Mouse (Mus musculus) heart, postnatal 0 days (tissue): Measurements from ENCODE around the gene Iars2. TPM values are rescaled to one million over a fixed set of nuclear protein-coding genes. Genes with fewer than 3 reads are reported as not detected.

Experiments
- ATAC-seq: fragments of 200-750 bp; cut with Nextera tagmentation; 2 replicates; pipeline ENCODE4 v1.8.0; 2017; ENCODE audit warnings: low read depth, moderate number of reproducible peaks, moderate library complexity; ENCODE audit not compliant: insufficient read depth
- DNase-seq: peaks from one replicate; pipeline ENCODE4 v3.0.0-alpha.2; 2016; ENCODE audit warnings: low spot score
- H3K27ac ChIP-seq: fragments of 300-500 bp; sonication (generic); 2 replicates; pipeline ENCODE4 v1.5.1; 2014; ENCODE audit warnings: low read depth, mild to moderate bottlenecking
- H3K27me3 ChIP-seq: fragments of 300-500 bp; sonication (generic); 2 replicates; pipeline ENCODE4 v1.6.1; 2014; ENCODE audit warnings: low read length, mixed read lengths; ENCODE audit not compliant: control insufficient read depth, insufficient read depth
- H3K36me3 ChIP-seq: fragments of 300-500 bp; sonication (generic); replicated peaks from 2 replicates; pipeline ENCODE4 v1.6.1; 2014; ENCODE audit warnings: low read length, mixed read lengths; ENCODE audit not compliant: control insufficient read depth, insufficient read depth
- H3K4me1 ChIP-seq: fragments of 300-500 bp; sonication (generic); 2 replicates; pipeline ENCODE4 v1.6.1; 2014; ENCODE audit warnings: antibody characterized with exemption; ENCODE audit not compliant: control insufficient read depth, insufficient read depth
- H3K4me2 ChIP-seq: fragments of 300-500 bp; sonication (generic); 2 replicates; pipeline ENCODE4 v1.6.1; 2014; ENCODE audit warnings: low read depth, mild to moderate bottlenecking, low read length, moderate library complexity
- H3K4me3 ChIP-seq: fragments of 300-500 bp; sonication (generic); 2 replicates; pipeline ENCODE4 v1.5.1; 2014; ENCODE audit warnings: low read depth, low read length
- H3K9ac ChIP-seq: fragments of 300-500 bp; sonication (generic); replicated peaks from 2 replicates; pipeline ENCODE4 v1.6.1; 2014; ENCODE audit warnings: low read depth, low read length, mixed read lengths
- H3K9me3 ChIP-seq: fragments of 300-500 bp; sonication (generic); replicated peaks from 2 replicates; pipeline ENCODE4 v1.6.1; 2016; ENCODE audit warnings: low read length; ENCODE audit not compliant: control insufficient read depth
- CTCF ChIP-seq: IDR thresholded peaks from 2 replicates; pipeline ENCODE4 v1.5.1; 2016; ENCODE audit warnings: antibody characterized with exemption, control low read depth, low read depth
- EP300 ChIP-seq: IDR thresholded peaks from 2 replicates; pipeline ENCODE4 v1.6.1; 2016; ENCODE audit warnings: antibody characterized with exemption, low read depth
- WGBS: fragments of 180-500 bp; shearing (Covaris S2); extraction: QIAGEN DNeasy Blood & Tissue Kit; methylation state at CpG from one replicate; pipeline ENCODE4 v1.1.7; 2014; 5-methylcytosine and 5-hydroxymethylcytosine counted together
- polyA plus RNA-seq: library from polyadenylated mRNA; unstranded; fragments of >200 nt; fragmentation: Nextera tagmentation; extraction: Ambion mirVana; gene quantifications from 2 replicates; pipeline ENCODE4 v1.2.1, GENCODE M21; 2015
- total RNA-seq: library from RNA; depleted of rRNA; stranded (reverse); fragments of >200 nt; gene quantifications from 2 replicates; pipeline ENCODE4 v1.2.3, GENCODE M21; 2014; ENCODE audit warnings: low replicate concordance

Gene Iars2
- total and polyA plus RNA-seq, 2 experiments from 2014 or later = 38.9 to 102 TPM

DNA sequence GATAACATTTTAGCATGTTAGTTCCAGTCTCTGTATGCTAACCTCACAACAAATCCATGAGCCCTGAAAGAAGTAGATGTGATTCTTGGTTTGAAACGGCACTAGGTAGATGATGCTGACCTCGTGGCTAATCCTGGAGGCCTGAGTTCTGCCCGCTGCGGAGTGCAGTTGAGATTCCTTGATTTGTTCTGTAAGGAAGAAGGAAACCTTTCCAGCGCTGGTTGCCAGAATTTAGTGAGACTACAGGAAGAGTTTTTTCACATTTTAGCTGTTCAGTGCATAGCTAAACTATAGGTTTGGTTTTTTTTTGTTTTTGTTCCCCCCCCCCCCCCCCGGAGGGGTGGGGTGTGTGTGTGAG lies 35.0 kb upstream of the Iars2 start:
- no peak for DNase-seq
- no peak for ATAC-seq
- Histone ChIP-seq H3K4me1 (peaks cover 19% of the 10 kb centered on the region; the same call in 1 of the 2 replicates), H3K9me3 (no peaks in the 10 kb centered on the region), H3K36me3 (peaks cover 15% of the 10 kb centered on the region), H3K4me2 (peak overlapping the region; percentile 91), H3K9ac (peak overlapping the region; percentile 97), H3K27ac (peak overlapping the region; percentile 98), H3K4me3 (peak overlapping the region; percentile 99), H3K27me3 (no peaks in the 10 kb centered on the region)
- TF ChIP-seq CTCF (no peak), EP300 (no peak)
- 13% methylated on average over 6 of the region's 6 CpGs for WGBS

DNA sequence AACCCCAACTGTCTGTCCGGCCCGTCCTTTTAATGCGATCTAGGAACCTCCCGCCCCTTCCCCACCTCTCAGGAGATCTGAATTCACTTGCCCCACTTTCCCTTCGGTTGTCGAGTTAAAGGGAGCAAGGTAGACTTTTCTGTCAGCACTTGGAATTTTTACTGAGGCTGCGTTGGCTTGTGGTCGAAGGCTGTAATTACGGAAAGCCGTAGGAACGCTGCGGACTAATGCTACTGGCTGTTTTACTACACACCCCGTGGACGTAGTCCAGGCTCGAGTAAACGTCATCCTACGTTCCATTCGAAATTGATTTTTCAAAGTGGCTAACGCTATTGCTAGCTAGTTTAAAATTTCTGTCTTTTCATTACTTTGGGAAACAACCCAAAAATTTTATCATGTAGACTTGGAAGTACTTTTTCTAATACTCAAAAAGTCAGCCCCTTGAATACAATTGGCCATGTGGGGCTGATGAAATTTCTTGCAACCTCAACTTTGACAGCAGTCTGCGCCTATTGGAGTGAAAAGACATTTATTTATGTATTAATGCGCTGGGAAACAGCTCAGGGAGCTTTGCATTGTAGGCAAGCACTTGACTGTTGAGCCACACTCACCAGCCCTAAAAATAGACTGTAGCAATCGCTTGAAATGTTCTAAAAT lies 34.5 kb upstream of the Iars2 start:
- Histone ChIP-seq H3K27ac (peak overlapping the region; percentile 98), H3K36me3 (peaks cover 10% of the 10 kb centered on the region), H3K4me1 (peaks cover 19% of the 10 kb centered on the region; the same call in 1 of the 2 replicates), H3K27me3 (no peaks in the 10 kb centered on the region), H3K9ac (peak overlapping the region; percentile 97), H3K4me3 (peak overlapping the region; percentile 99), H3K9me3 (no peaks in the 10 kb centered on the region), H3K4me2 (peak overlapping the region; percentile 91)
- under 1% methylated on average over 22 of the region's 22 CpGs for WGBS
- no peak; the same call in 1 of the 2 replicates for TF ChIP-seq EP300
- TF ChIP-seq CTCF = no peak
- DNase-seq = peak; percentile 82
- peak; percentile 66 for ATAC-seq

DNA sequence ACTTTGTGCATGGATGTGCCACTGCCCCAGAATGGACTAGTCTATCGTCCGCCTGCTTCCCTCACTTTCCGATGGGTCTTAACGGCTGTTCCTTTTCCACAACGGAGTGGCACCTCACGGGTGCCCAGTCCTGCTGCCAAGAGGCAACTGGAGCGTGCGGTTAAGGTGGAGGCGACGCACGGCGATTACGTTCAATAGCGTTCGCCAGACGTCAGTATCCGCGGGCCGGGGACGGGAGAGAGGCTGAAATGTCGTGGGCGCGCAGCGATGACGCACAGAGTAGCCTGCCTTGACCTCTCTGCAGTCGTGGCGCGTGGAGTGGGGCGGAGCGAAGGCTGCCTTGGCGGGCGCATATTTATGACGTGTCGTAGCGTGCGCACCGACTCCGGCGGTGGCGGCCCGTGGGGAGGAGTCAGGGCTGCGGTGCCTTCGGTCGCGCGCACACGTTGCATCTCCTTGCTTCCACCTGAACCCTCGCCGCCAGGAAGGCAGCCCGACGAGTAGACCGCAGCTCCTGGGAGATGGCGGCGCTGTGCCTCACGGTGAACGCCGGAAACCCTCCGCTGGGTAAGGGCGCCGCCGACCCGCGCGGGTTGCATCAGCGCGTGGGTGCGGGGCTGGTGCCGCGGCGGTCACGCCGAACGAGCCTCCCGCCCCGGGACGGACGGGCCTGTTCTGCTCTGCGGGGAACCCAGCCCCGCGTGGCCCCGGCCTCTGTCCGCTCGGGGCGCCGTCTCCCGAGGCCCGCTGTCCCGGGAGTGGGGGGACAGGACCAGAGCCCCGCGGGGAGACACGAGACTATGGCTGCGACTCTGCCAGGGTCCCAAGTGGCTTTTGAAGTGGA lies 33.7 kb upstream of the Iars2 start, which contains the start of gene Eprs:
TSS of gene Eprs (plus strand) at position 368 of the 844 bp plus-strand sequence.
- Histone ChIP-seq H3K9ac (peak within 1 kb of the TSS; percentile 97), H3K27me3 (no peaks in the 10 kb centered on the region), H3K9me3 (no peaks in the 10 kb centered on the region), H3K36me3 (peaks cover 10% of the 10 kb centered on the region), H3K4me1 (peaks cover 19% of the 10 kb centered on the region; the same call in 1 of the 2 replicates), H3K27ac (peak within 1 kb of the TSS; percentile 98), H3K4me2 (peak within 1 kb of the TSS; percentile 91), H3K4me3 (peak within 1 kb of the TSS; percentile 99)
- ATAC-seq (peak; percentile 97), DNase-seq (peak; percentile 98)
- WGBS = under 1% methylated on average over 92 of the region's 92 CpGs
- TF ChIP-seq CTCF = no peak
- no peak for TF ChIP-seq EP300

DNA sequence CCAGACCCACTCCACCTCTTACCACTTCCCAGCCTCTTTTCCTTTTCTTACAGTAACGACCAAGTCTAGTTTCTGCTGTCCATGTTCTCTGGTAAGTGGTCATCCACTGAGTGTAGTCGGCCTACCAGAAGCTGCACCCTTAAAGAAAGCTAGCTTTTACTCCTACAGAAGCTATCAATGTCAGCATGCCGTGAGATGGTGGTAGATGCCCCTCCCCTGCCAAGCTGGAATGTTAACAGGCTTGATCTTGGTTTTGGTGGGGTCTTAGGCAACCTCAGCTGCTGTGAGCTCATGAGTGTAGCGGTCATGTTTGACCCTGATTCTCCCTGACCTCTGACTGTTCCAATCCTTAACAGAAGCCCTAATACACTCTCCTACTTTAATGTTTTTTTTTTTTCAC lies 29.0 kb upstream of the Iars2 start:
- Histone ChIP-seq H3K36me3 (peaks cover 23% of the 10 kb centered on the region), H3K27me3 (no peaks in the 10 kb centered on the region), H3K27ac (no peak overlapping the region), H3K4me2 (no peak overlapping the region), H3K4me3 (no peak overlapping the region), H3K9me3 (no peaks in the 10 kb centered on the region), H3K4me1 (peaks cover 4% of the 10 kb centered on the region; the same call in 1 of the 2 replicates), H3K9ac (no peak overlapping the region)
- DNase-seq (no peak), ATAC-seq (no peak)
- TF ChIP-seq EP300 (no peak), CTCF (no peak)
- WGBS = 82% methylated on average over 4 of the region's 4 CpGs

DNA sequence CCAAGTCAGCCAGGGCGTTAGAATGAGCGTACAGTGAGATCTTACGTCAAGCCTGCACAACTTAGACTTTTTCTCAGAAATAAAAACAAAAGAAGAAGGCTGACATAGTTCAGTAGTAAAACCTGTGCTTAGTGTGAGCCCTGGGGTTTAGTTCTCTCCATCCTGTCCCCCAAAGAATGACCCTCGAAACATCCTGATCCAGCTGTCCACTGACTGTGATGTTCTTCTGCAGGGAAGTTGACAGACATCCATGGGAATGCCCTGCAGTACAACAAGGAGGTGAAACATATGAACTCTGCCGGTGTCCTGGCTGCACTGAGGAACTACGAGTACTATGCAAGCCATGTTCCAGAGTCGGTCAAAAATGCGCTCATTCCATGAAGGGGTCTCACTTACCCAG lies 27.1 kb upstream of the Iars2 start:
- DNase-seq = no peak
- no peak overlapping the region for H3K9ac ChIP-seq
- no peak for ATAC-seq
- no peaks in the 10 kb centered on the region for H3K9me3 ChIP-seq
- H3K4me3 ChIP-seq = no peak overlapping the region
- no peaks in the 10 kb centered on the region for H3K27me3 ChIP-seq
- H3K36me3 ChIP-seq = peaks cover 42% of the 10 kb centered on the region
- 94% methylated on average over 8 of the region's 8 CpGs for WGBS
- H3K4me2 ChIP-seq = no peak overlapping the region
- TF ChIP-seq CTCF = no peak
- H3K27ac ChIP-seq = no peak overlapping the region
- no peaks in the 10 kb centered on the region for H3K4me1 ChIP-seq
